Mouse (Mus musculus): ENCODE data around the gene Dhx32.

DNA sequence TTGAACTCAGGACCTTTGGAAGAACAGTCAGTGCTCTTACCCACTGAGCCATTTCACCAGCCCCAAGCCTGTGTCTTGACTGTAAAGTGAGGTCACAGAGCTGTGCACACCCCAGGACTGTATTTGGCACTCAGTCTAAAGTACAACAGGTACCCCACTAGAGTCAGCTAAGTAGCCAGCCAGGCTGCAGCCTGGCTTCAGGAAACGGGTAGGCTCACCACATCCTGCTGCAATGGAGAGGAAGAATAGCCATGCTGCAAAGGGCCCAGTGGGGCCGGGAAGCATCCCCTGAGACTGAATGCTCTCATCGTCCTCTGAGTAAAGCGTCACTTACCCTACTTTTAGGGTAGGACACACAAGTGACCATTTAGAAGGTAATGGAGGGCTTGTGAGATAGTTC, 82.6 kb downstream of the Dhx32 start:
- no peak for TF ChIP-seq POLR2A (IDR thresholded peaks at IDR 0.05; ENCODE audit: control insufficient read depth, extremely low read depth, insufficient read depth, low read length, poor library complexity)
- TF ChIP-seq CTCF (IDR thresholded peaks at IDR 0.05; ENCODE audit: borderline replicate concordance, control insufficient read depth, extremely low read depth, insufficient read depth, low read length, poor library complexity), result no peak

Data from thymus, adult 2 months (tissue).